Mouse (Mus musculus): ENCODE data around the gene Clic6. TPM values are rescaled to one million over a fixed set of nuclear protein-coding genes. Genes with fewer than 3 reads are reported as not detected.

The Clic6 gene
- 7.0 and 9.7 TPM in 2 replicates for polyA plus RNA-seq (2015; fragmentation: Nextera tagmentation; extraction: Ambion mirVana)

GRCm38 (mm10) chr16:92485436-92485835 lies at the start of gene Clic6:
Gene Clic6, plus strand, starts transcription at chr16:92485736.
- Histone ChIP-seq H3K4me1 (replicated peaks) (no peaks in the 10 kb centered on the region), H3K4me2 (no peak within 1 kb of the TSS), H3K27me3 (no peaks in the 10 kb centered on the region), H3K9ac (no peak within 1 kb of the TSS), H3K4me3 (no peak within 1 kb of the TSS), H3K36me3 (no peaks in the 10 kb centered on the region), H3K9me3 (no peaks in the 10 kb centered on the region), H3K27ac (replicated peaks) (no peak within 1 kb of the TSS)
- WGBS, result 87% methylated on average over 5 of the region's 5 CpGs
- no peak for ATAC-seq (ENCODE audit: low FRiP score, low read depth)

GRCm38 (mm10) chr16:92439775-92440174 lies 45.8 kb upstream of the Clic6 start:
- H3K4me3 ChIP-seq, result no peak overlapping the region
- no peak overlapping the region for H3K27ac ChIP-seq (replicated peaks)
- peaks cover 17% of the 10 kb centered on the region; the same call in 1 of the 2 replicates for H3K4me1 ChIP-seq (replicated peaks)
- 75% methylated on average over 2 of the region's 2 CpGs for WGBS
- H3K9me3 ChIP-seq, result no peaks in the 10 kb centered on the region
- H3K27me3 ChIP-seq, result no peaks in the 10 kb centered on the region
- no peak overlapping the region for H3K9ac ChIP-seq
- no peak overlapping the region for H3K4me2 ChIP-seq
- no peak for ATAC-seq (ENCODE audit: low FRiP score, low read depth)
- no peaks in the 10 kb centered on the region for H3K36me3 ChIP-seq

GRCm38 (mm10) chr16:92440229-92440628 lies 45.3 kb upstream of the Clic6 start:
- Histone ChIP-seq H3K4me1 (replicated peaks) (peaks cover 17% of the 10 kb centered on the region; the same call in 1 of the 2 replicates), H3K9me3 (no peaks in the 10 kb centered on the region), H3K36me3 (no peaks in the 10 kb centered on the region), H3K4me3 (no peak overlapping the region), H3K27ac (replicated peaks) (no peak overlapping the region), H3K9ac (no peak overlapping the region), H3K4me2 (no peak overlapping the region), H3K27me3 (no peaks in the 10 kb centered on the region)
- WGBS, result 78% methylated on average over 8 of the region's 8 CpGs
- ATAC-seq (ENCODE audit: low FRiP score, low read depth), result no peak

GRCm38 (mm10) chr16:92441203-92441602 lies 44.3 kb upstream of the Clic6 start:
- peaks cover 17% of the 10 kb centered on the region; the same call in 1 of the 2 replicates for H3K4me1 ChIP-seq (replicated peaks)
- H3K27me3 ChIP-seq, result no peaks in the 10 kb centered on the region
- no peak overlapping the region for H3K9ac ChIP-seq
- WGBS, result 64% methylated on average over 3 of the region's 3 CpGs
- no peak overlapping the region for H3K27ac ChIP-seq (replicated peaks)
- no peak for ATAC-seq (ENCODE audit: low FRiP score, low read depth)
- no peaks in the 10 kb centered on the region for H3K9me3 ChIP-seq
- H3K4me3 ChIP-seq, result no peak overlapping the region
- H3K36me3 ChIP-seq, result no peaks in the 10 kb centered on the region
- no peak overlapping the region for H3K4me2 ChIP-seq

- Histone ChIP-seq H3K27me3 (no peaks in the 10 kb centered on the region), H3K27ac (replicated peaks) (no peak overlapping the region), H3K9me3 (no peaks in the 10 kb centered on the region), H3K4me1 (replicated peaks) (peaks cover 17% of the 10 kb centered on the region; the same call in 1 of the 2 replicates), H3K9ac (no peak overlapping the region), H3K4me2 (no peak overlapping the region), H3K36me3 (no peaks in the 10 kb centered on the region), H3K4me3 (no peak overlapping the region)
- ATAC-seq (ENCODE audit: low FRiP score, low read depth), result no peak
- WGBS, result 88% methylated on average over 11 of the region's 11 CpGs
Measured at GRCm38 (mm10) chr16:92442150-92442549, 43.4 kb upstream of the Clic6 start.

- no peaks in the 10 kb centered on the region for H3K9me3 ChIP-seq
- H3K9ac ChIP-seq, result no peak overlapping the region
- no peaks in the 10 kb centered on the region for H3K27me3 ChIP-seq
- no peak overlapping the region for H3K4me3 ChIP-seq
- H3K36me3 ChIP-seq, result no peaks in the 10 kb centered on the region
- H3K4me1 ChIP-seq (replicated peaks), result peaks cover 17% of the 10 kb centered on the region; the same call in 1 of the 2 replicates
- ATAC-seq (ENCODE audit: low FRiP score, low read depth), result no peak
- no peak overlapping the region for H3K4me2 ChIP-seq
- WGBS, result 87% methylated on average over 4 of the region's 4 CpGs
- no peak overlapping the region for H3K27ac ChIP-seq (replicated peaks)
Measured at GRCm38 (mm10) chr16:92442946-92443345, 42.6 kb upstream of the Clic6 start.

- Histone ChIP-seq H3K4me1 (replicated peaks) (peaks cover 17% of the 10 kb centered on the region; the same call in 1 of the 2 replicates), H3K9ac (no peak overlapping the region), H3K4me3 (no peak overlapping the region), H3K27ac (replicated peaks) (no peak overlapping the region), H3K27me3 (no peaks in the 10 kb centered on the region), H3K4me2 (no peak overlapping the region), H3K36me3 (no peaks in the 10 kb centered on the region), H3K9me3 (no peaks in the 10 kb centered on the region)
- no peak for ATAC-seq (ENCODE audit: low FRiP score, low read depth)
- WGBS, result 72% methylated on average over 13 of the region's 13 CpGs
Measured at GRCm38 (mm10) chr16:92443644-92444113, 41.9 kb upstream of the Clic6 start.

- Histone ChIP-seq H3K4me2 (no peak overlapping the region), H3K36me3 (no peaks in the 10 kb centered on the region)
- WGBS, result 66% methylated on average over 10 of the region's 10 CpGs
Measured at GRCm38 (mm10) chr16:92445377-92445776, 40.2 kb upstream of the Clic6 start.

GRCm38 (mm10) chr16:92449080-92449479 lies 36.5 kb upstream of the Clic6 start:
- ATAC-seq (ENCODE audit: low FRiP score, low read depth), result no peak
- Histone ChIP-seq H3K27ac (replicated peaks) (no peak overlapping the region), H3K27me3 (no peaks in the 10 kb centered on the region), H3K4me1 (replicated peaks) (peaks cover 3% of the 10 kb centered on the region; the same call in 1 of the 2 replicates), H3K9ac (no peak overlapping the region), H3K36me3 (no peaks in the 10 kb centered on the region), H3K4me2 (no peak overlapping the region), H3K4me3 (no peak overlapping the region), H3K9me3 (no peaks in the 10 kb centered on the region)
- WGBS, result 92% methylated on average over 14 of the region's 14 CpGs

More at GRCm38 (mm10) chr16:92445377-92445776, 40.2 kb upstream of the Clic6 start:
- no peaks in the 10 kb centered on the region for H3K27me3 ChIP-seq
- no peak overlapping the region for H3K4me3 ChIP-seq
- H3K9me3 ChIP-seq, result no peaks in the 10 kb centered on the region
- no peak overlapping the region for H3K27ac ChIP-seq (replicated peaks)
- H3K9ac ChIP-seq, result no peak overlapping the region
- H3K4me1 ChIP-seq (replicated peaks), result peaks cover 16% of the 10 kb centered on the region; the same call in 1 of the 2 replicates
- no peak for ATAC-seq (ENCODE audit: low FRiP score, low read depth)

GRCm38 (mm10) chr16:92450331-92450730 lies 35.2 kb upstream of the Clic6 start:
- 77% methylated on average over 8 of the region's 8 CpGs for WGBS
- ATAC-seq (ENCODE audit: low FRiP score, low read depth), result no peak
- no peaks in the 10 kb centered on the region for H3K9me3 ChIP-seq
- H3K27me3 ChIP-seq, result no peaks in the 10 kb centered on the region
- H3K4me3 ChIP-seq, result no peak overlapping the region
- H3K27ac ChIP-seq (replicated peaks), result no peak overlapping the region
- peaks cover 4% of the 10 kb centered on the region; the same call in 1 of the 2 replicates for H3K4me1 ChIP-seq (replicated peaks)
- no peak overlapping the region for H3K4me2 ChIP-seq
- H3K9ac ChIP-seq, result no peak overlapping the region
- H3K36me3 ChIP-seq, result no peaks in the 10 kb centered on the region

GRCm38 (mm10) chr16:92451516-92452072 lies 33.9 kb upstream of the Clic6 start:
- H3K4me1 ChIP-seq (replicated peaks), result peaks cover 7% of the 10 kb centered on the region; the same call in 1 of the 2 replicates
- no peak overlapping the region for H3K9ac ChIP-seq
- ATAC-seq (ENCODE audit: low FRiP score, low read depth), result no peak

GRCm38 (mm10) chr16:92452609-92453008 lies 32.9 kb upstream of the Clic6 start:
- ATAC-seq (ENCODE audit: low FRiP score, low read depth), result no peak
- WGBS, result 59% methylated on average over 8 of the region's 8 CpGs
- no peak overlapping the region for H3K9ac ChIP-seq
- peaks cover 12% of the 10 kb centered on the region for H3K4me1 ChIP-seq (replicated peaks)
- no peak overlapping the region for H3K27ac ChIP-seq (replicated peaks)
- no peak overlapping the region for H3K4me3 ChIP-seq
- H3K36me3 ChIP-seq, result no peaks in the 10 kb centered on the region
- no peaks in the 10 kb centered on the region for H3K9me3 ChIP-seq
- H3K27me3 ChIP-seq, result no peaks in the 10 kb centered on the region
- H3K4me2 ChIP-seq, result no peak overlapping the region

More at GRCm38 (mm10) chr16:92451516-92452072, 33.9 kb upstream of the Clic6 start:
- Histone ChIP-seq H3K27me3 (no peaks in the 10 kb centered on the region), H3K27ac (replicated peaks) (no peak overlapping the region), H3K9me3 (no peaks in the 10 kb centered on the region), H3K36me3 (no peaks in the 10 kb centered on the region), H3K4me3 (no peak overlapping the region), H3K4me2 (no peak overlapping the region)
- WGBS, result 77% methylated on average over 17 of the region's 17 CpGs

All from hindbrain, embryonic 15.5 days (tissue).